In genomic region chr4:11893560-11894205, GRCm38 (mm10) we compare ENCODE assay signal across 19 mouse cellular contexts.
DNase-seq lines count a peak whose midpoint lies in the region; ATAC-seq lines count a peak whose summit lies in the region.
"Had no signal": no experiment of that assay in that cellular context is flagged by ENCODE, and none has a peak within 500 bp of the region (broad histone marks: within the 10 kb centered on the region; RNA-seq: fewer than 3 reads in every experiment).

No protein-coding gene starts in this region.

- no peak overlapping the region for H3K9ac ChIP-seq in hindbrain, embryonic 13.5 days
- no peak overlapping the region for H3K9ac ChIP-seq in hindbrain, embryonic 11.5 days (ENCODE audit: low read depth, low read length)
- H3K9ac ChIP-seq in neural tube, embryonic 12.5 days = no peak overlapping the region
- H3K9ac ChIP-seq in liver, embryonic 13.5 days = no peak overlapping the region
- no peak overlapping the region for H3K9ac ChIP-seq in stomach, embryonic 16.5 days (ENCODE audit: low read length)
- H3K9ac ChIP-seq: forebrain, postnatal 0 days; heart, embryonic 13.5 days had no signal

- 64% methylated on average over 9 of the region's 9 CpGs for WGBS in hindbrain, embryonic 13.5 days
- 62% methylated on average over 9 of the region's 9 CpGs for WGBS in hindbrain, embryonic 11.5 days
- 64% methylated on average over 9 of the region's 9 CpGs for WGBS in neural tube, embryonic 12.5 days
- 64% methylated on average over 9 of the region's 9 CpGs for WGBS in liver, embryonic 13.5 days (ENCODE audit: insufficient replicate concordance)
- 68% methylated on average over 9 of the region's 9 CpGs for WGBS in stomach, embryonic 16.5 days

- H3K36me3 ChIP-seq in hindbrain, embryonic 13.5 days = no peaks in the 10 kb centered on the region
- H3K36me3 ChIP-seq in hindbrain, embryonic 11.5 days (ENCODE audit: control insufficient read depth, insufficient read depth, low read length) = no peaks in the 10 kb centered on the region
- no peaks in the 10 kb centered on the region for H3K36me3 ChIP-seq in neural tube, embryonic 12.5 days
- H3K36me3 ChIP-seq in liver, embryonic 13.5 days = no peaks in the 10 kb centered on the region
- no peaks in the 10 kb centered on the region for H3K36me3 ChIP-seq in stomach, embryonic 16.5 days (ENCODE audit: control insufficient read depth, insufficient read depth, low read length)
- H3K36me3 ChIP-seq: heart, embryonic 13.5 days had no signal

- no peaks in the 10 kb centered on the region for H3K9me3 ChIP-seq in hindbrain, embryonic 13.5 days
- no peaks in the 10 kb centered on the region for H3K9me3 ChIP-seq in hindbrain, embryonic 11.5 days (ENCODE audit: control insufficient read depth, low read length)
- H3K9me3 ChIP-seq in neural tube, embryonic 12.5 days = no peaks in the 10 kb centered on the region
- H3K9me3 ChIP-seq in liver, embryonic 13.5 days (replicated peaks) = no peaks in the 10 kb centered on the region
- H3K9me3 ChIP-seq in stomach, embryonic 16.5 days (replicated peaks; ENCODE audit: control insufficient read depth, low read length) = no peaks in the 10 kb centered on the region
- H3K9me3 ChIP-seq: heart, embryonic 13.5 days had no signal

- peak; percentile 39; the same call in 1 of the 2 replicates for ATAC-seq in hindbrain, embryonic 13.5 days (ENCODE audit: low FRiP score)
- ATAC-seq in hindbrain, embryonic 11.5 days (ENCODE audit: low FRiP score) = no peak
- ATAC-seq in neural tube, embryonic 12.5 days (ENCODE audit: low FRiP score, low read depth) = 0 out of 2 replicates have a peak, but pooled peaks have one; percentile 17
- ATAC-seq in liver, embryonic 13.5 days (ENCODE audit: low read depth) = peak; percentile 68
- ATAC-seq in stomach, embryonic 16.5 days (ENCODE audit: insufficient read depth, low FRiP score) = 0 out of 2 replicates have a peak, but pooled peaks have one; percentile 25
- ATAC-seq: activated CD4-positive, CD25-positive, alpha-beta regulatory T cell, adult 4 months; forebrain, postnatal 0 days had no signal

- no peak for DNase-seq in hindbrain, embryonic 11.5 days (ENCODE audit: low spot score)
- no peak for DNase-seq in neural tube, embryonic 10.5 days (ENCODE audit: extremely low spot score, low spot score)
- DNase-seq in liver, embryonic 13.5 days = no peak
- DNase-seq in kidney, postnatal 36 days = no peak
- no peak for DNase-seq in heart, adult 9 months (ENCODE audit: low spot score in 2 of 2)
- DNase-seq: adrenal gland, postnatal 36 days; cerebellum, postnatal 10 days; forebrain, postnatal 0 days; gastrocnemius, postnatal 10 days; kidney, adult 18-20 months; kidney, postnatal 4 days; layer of hippocampus, postnatal 36 days; left cerebral cortex, postnatal 4 days; lung, adult 18-20 months had no signal

- no peaks in the 10 kb centered on the region for H3K27me3 ChIP-seq in hindbrain, embryonic 13.5 days
- H3K27me3 ChIP-seq in hindbrain, embryonic 11.5 days (ENCODE audit: control insufficient read depth, insufficient read depth, low read length) = no peaks in the 10 kb centered on the region
- H3K27me3 ChIP-seq in neural tube, embryonic 12.5 days (replicated peaks) = no peaks in the 10 kb centered on the region
- H3K27me3 ChIP-seq in liver, embryonic 13.5 days = no peaks in the 10 kb centered on the region
- no peaks in the 10 kb centered on the region for H3K27me3 ChIP-seq in stomach, embryonic 16.5 days (ENCODE audit: control insufficient read depth, insufficient read depth, low read length)
- H3K27me3 ChIP-seq: heart, embryonic 13.5 days had no signal

- H3K4me3 ChIP-seq in hindbrain, embryonic 13.5 days = no peak overlapping the region
- H3K4me3 ChIP-seq in hindbrain, embryonic 11.5 days (ENCODE audit: low read depth, low read length) = no peak overlapping the region
- H3K4me3 ChIP-seq in neural tube, embryonic 12.5 days = no peak overlapping the region
- H3K4me3 ChIP-seq in liver, embryonic 13.5 days (replicated peaks) = no peak overlapping the region
- no peak overlapping the region for H3K4me3 ChIP-seq in stomach, embryonic 16.5 days (replicated peaks; ENCODE audit: low read length)
- H3K4me3 ChIP-seq: heart, embryonic 13.5 days had no signal

- H3K27ac ChIP-seq in hindbrain, embryonic 13.5 days = no peak overlapping the region
- no peak overlapping the region for H3K27ac ChIP-seq in hindbrain, embryonic 11.5 days (ENCODE audit: low read depth, low read length)
- no peak overlapping the region for H3K27ac ChIP-seq in neural tube, embryonic 12.5 days
- no peak overlapping the region for H3K27ac ChIP-seq in liver, embryonic 13.5 days
- no peak overlapping the region for H3K27ac ChIP-seq in stomach, embryonic 16.5 days (ENCODE audit: low read length)
- H3K27ac ChIP-seq: heart, embryonic 13.5 days had no signal

- H3K4me1 ChIP-seq in hindbrain, embryonic 13.5 days (replicated peaks) = no peaks in the 10 kb centered on the region
- no peaks in the 10 kb centered on the region for H3K4me1 ChIP-seq in hindbrain, embryonic 11.5 days (replicated peaks; ENCODE audit: control insufficient read depth, insufficient read depth, low read length)
- H3K4me1 ChIP-seq in neural tube, embryonic 12.5 days = no peaks in the 10 kb centered on the region
- H3K4me1 ChIP-seq in liver, embryonic 13.5 days (replicated peaks) = peaks cover 14% of the 10 kb centered on the region
- no peaks in the 10 kb centered on the region for H3K4me1 ChIP-seq in stomach, embryonic 16.5 days (ENCODE audit: control insufficient read depth, insufficient read depth, low read length)

- H3K4me2 ChIP-seq in hindbrain, embryonic 13.5 days = no peak overlapping the region
- H3K4me2 ChIP-seq in hindbrain, embryonic 11.5 days (replicated peaks; ENCODE audit: low read depth, low read length) = no peak overlapping the region
- H3K4me2 ChIP-seq in neural tube, embryonic 12.5 days (replicated peaks) = no peak overlapping the region
- H3K4me2 ChIP-seq in liver, embryonic 13.5 days = no peak overlapping the region
- no peak overlapping the region for H3K4me2 ChIP-seq in stomach, embryonic 16.5 days (ENCODE audit: low read depth, low read length)
- H3K4me2 ChIP-seq: heart, embryonic 13.5 days had no signal
